Mouse (Mus musculus) hindbrain, embryonic 10.5 days (tissue): ENCODE data around the gene Ppp2r5a. TPM values are rescaled to one million over a fixed set of nuclear protein-coding genes. Genes with fewer than 3 reads are reported as not detected.

ENCODE experiments used
- DNase-seq: peaks from one replicate; pipeline ENCODE4 v3.0.0-alpha.2; 2017; ENCODE audit warnings: low spot score
- H3K27ac ChIP-seq: fragments of 300-500 bp; sonication (generic); 2 replicates; pipeline ENCODE4 v1.5.1; 2016; ENCODE audit warnings: mild to moderate bottlenecking, moderate library complexity
- H3K27me3 ChIP-seq: fragments of 300-500 bp; sonication (generic); 2 replicates; pipeline ENCODE4 v1.6.1; 2016; ENCODE audit warnings: mild to moderate bottlenecking; ENCODE audit not compliant: poor library complexity, insufficient read depth, severe bottlenecking
- H3K36me3 ChIP-seq: fragments of 300-500 bp; sonication (generic); 2 replicates; pipeline ENCODE4 v1.6.1; 2016; ENCODE audit warnings: mild to moderate bottlenecking, moderate library complexity
- H3K4me1 ChIP-seq: fragments of 300-500 bp; sonication (generic); replicated peaks from 2 replicates; pipeline ENCODE4 v1.6.1; 2016; ENCODE audit warnings: mild to moderate bottlenecking
- H3K4me3 ChIP-seq: fragments of 300-500 bp; sonication (generic); 2 replicates; pipeline ENCODE4 v1.5.1; 2016; ENCODE audit warnings: mild to moderate bottlenecking, moderate library complexity
- H3K9me3 ChIP-seq: fragments of 300-500 bp; sonication (generic); 2 replicates; pipeline ENCODE4 v1.6.1; 2016; ENCODE audit warnings: mild to moderate bottlenecking, moderate library complexity
- WGBS: fragments of 180-500 bp; shearing (Covaris S2); methylation state at CpG from one replicate; pipeline ENCODE4 v1.1.7; 2016; 5-methylcytosine and 5-hydroxymethylcytosine counted together
- polyA plus RNA-seq: library from polyadenylated mRNA; unstranded; fragments of >200 nt; fragmentation: Nextera tagmentation; extraction: Ambion mirVana; gene quantifications from 2 replicates; pipeline ENCODE4 v1.2.1, GENCODE M21; 2016

The Ppp2r5a gene
- polyA plus RNA-seq = 8.0 and 12.4 TPM in 2 replicates

DNA sequence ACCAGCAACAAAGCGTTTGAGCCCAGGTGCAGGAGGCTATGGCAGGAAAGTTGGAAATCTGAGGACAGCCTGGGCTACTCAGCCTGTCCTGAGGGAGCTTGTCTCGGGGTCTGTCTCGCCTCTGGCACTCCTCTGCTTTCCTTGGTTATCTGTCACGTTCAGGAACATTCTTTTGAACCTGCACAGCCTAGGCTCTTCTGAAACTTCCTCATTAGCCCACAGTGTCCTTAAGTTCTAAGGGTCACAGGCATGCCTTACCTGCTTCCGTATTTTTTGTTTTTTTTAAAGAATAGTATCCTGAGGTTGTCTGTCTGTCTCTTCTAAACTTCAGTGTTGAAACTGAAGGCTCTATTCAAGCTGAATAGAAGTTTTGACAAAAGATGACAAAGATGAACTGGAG lies at the start of gene Ppp2r5a:
TSS of gene Ppp2r5a (minus strand) at position 199 of the 400 bp plus-strand sequence.
- Histone ChIP-seq H3K27ac (no peak within 1 kb of the TSS), H3K4me3 (no peak within 1 kb of the TSS), H3K36me3 (no peaks in the 10 kb centered on the region), H3K9me3 (no peaks in the 10 kb centered on the region), H3K4me1 (peaks cover 12% of the 10 kb centered on the region; the same call in 1 of the 2 replicates), H3K27me3 (peaks cover 7% of the 10 kb centered on the region)
- no peak for DNase-seq
- 61% methylated on average over 5 of the region's 5 CpGs for WGBS

DNA sequence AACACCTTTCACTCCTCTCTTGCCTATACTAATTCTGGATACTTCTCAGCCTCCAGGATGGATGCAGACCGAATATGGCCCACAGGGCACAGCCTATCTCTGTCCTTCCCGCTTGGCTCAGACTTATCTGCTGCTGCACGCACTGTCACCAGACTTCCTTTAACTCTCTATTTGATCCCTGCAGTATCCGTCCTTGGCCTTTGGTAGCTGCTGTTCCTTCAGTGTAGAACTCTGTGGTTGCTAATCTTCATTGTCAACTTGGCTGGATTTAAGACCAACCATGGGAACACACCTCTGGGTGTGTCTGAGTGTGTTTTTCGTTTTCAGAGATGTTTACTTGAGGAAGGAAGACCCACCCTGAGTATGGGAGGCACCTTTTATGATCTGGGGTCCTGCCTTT lies 47.5 kb upstream of the Ppp2r5a start:
- Histone ChIP-seq H3K4me3 (no peak overlapping the region), H3K4me1 (peaks cover 14% of the 10 kb centered on the region)
- 80% methylated on average over 5 of the region's 5 CpGs for WGBS

DNA sequence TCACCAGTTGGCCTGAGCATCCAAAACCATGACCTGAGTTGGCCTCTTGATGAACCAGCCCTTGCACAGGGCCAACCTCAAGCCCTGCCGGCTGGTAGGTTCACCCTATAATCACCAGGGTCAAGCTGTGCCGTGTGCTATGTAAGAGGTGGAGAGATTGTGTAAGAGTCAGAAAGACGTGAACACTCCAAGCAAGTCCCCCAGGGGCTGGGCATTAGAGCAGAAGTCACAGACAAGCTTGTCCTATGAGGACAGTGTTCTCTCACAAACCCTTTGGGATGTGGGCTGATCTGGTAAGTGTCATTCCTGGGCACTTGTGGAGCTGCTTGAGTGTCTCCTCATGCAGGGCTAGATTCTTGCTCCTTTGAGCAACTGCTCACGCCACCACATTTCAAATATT lies 46.5 kb upstream of the Ppp2r5a start:
- H3K36me3 ChIP-seq = no peaks in the 10 kb centered on the region
- H3K27ac ChIP-seq = no peak overlapping the region
- WGBS = 87% methylated on average over 4 of the region's 4 CpGs
- H3K4me1 ChIP-seq = peaks cover 10% of the 10 kb centered on the region
- H3K4me3 ChIP-seq = no peak overlapping the region
- H3K9me3 ChIP-seq = no peaks in the 10 kb centered on the region
- H3K27me3 ChIP-seq = no peaks in the 10 kb centered on the region
- DNase-seq = no peak

More for the DNA sequence above, 47.5 kb upstream of the Ppp2r5a start:
- no peak overlapping the region for H3K27ac ChIP-seq
- no peaks in the 10 kb centered on the region for H3K36me3 ChIP-seq
- no peaks in the 10 kb centered on the region for H3K27me3 ChIP-seq
- H3K9me3 ChIP-seq = no peaks in the 10 kb centered on the region
- no peak for DNase-seq

DNA sequence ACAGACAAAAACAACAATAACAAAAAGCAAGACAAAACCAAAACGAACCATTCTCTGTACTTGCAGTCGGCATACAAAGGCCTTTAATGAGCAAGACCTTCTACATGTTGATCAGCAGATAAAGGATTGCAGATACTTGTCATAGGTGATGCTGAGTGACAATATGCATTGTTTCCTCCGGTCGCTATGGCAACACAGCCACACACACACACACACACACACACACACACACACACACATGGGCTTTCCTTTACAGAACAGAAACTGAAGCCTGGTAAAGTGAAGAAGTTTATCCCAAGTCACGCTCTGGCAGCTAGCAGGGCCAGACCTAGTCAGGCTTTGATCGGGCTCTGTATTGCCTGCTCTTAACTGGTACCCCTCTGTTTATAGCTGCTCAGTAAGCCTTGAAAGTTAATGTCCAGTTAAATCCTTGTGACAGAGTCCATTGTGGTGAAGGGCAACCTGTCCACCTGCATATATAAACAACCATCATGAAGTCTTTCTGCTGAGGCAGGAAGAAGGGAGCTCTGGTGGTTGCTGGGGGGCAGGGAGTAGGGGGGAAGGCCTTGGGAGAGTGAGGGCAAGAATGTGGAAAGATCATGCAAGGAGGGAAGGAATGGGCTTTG lies 44.4 kb upstream of the Ppp2r5a start:
- no peaks in the 10 kb centered on the region for H3K36me3 ChIP-seq
- H3K4me3 ChIP-seq = no peak overlapping the region
- peaks cover 10% of the 10 kb centered on the region for H3K4me1 ChIP-seq
- H3K27me3 ChIP-seq = no peaks in the 10 kb centered on the region
- WGBS = 71% methylated on average over 6 of the region's 6 CpGs
- H3K27ac ChIP-seq = no peak overlapping the region
- no peak for DNase-seq
- no peaks in the 10 kb centered on the region for H3K9me3 ChIP-seq

DNA sequence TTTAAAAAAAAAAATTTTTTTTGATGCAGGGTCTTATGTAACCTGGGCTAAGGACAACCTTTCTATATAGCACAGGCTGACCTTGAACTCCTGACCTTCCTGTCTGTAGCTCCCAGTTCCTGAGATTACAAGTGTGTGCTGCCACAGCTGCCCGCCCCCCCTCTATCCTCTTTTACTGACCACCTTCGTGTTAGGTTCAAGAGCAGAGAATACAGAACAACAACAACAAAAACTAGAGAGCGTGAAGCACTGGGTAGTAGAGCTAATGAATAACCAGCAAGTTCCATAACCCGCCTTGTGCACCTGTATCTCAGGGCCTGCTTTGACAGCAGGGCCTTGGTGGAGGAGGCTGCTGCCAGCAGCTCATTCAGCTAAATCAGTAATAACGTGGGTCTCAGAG lies 43.2 kb upstream of the Ppp2r5a start:
- Histone ChIP-seq H3K27me3 (no peaks in the 10 kb centered on the region), H3K9me3 (no peaks in the 10 kb centered on the region), H3K36me3 (no peaks in the 10 kb centered on the region), H3K27ac (no peak overlapping the region), H3K4me1 (peaks cover 10% of the 10 kb centered on the region), H3K4me3 (no peak overlapping the region)
- DNase-seq = no peak
- 86% methylated on average over 5 of the region's 5 CpGs for WGBS

DNA sequence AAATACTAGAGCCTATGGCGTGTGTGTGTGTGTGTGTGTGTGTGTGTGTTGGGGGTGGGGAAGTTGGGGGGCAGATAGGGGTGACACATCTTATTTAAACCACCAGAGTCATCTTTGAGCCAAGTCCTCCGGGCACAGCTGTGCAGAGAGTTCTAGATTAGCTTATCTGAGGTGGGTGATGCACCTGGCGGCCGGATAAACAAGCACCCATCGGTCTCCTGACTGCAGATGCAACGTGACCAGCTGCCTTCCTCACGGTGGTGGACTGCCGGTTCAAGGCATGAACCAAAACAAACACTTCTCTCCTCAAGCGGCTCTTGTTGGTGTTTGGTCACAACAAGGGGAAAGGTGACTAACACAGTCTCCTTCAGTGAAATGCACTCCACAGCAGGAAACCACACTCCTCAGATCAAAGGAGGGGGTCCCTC lies 42.8 kb upstream of the Ppp2r5a start:
- H3K27me3 ChIP-seq = no peaks in the 10 kb centered on the region
- peaks cover 10% of the 10 kb centered on the region for H3K4me1 ChIP-seq
- H3K4me3 ChIP-seq = no peak overlapping the region
- no peak for DNase-seq
- no peak overlapping the region for H3K27ac ChIP-seq
- H3K36me3 ChIP-seq = no peaks in the 10 kb centered on the region
- no peaks in the 10 kb centered on the region for H3K9me3 ChIP-seq
- 75% methylated on average over 9 of the region's 9 CpGs for WGBS

DNA sequence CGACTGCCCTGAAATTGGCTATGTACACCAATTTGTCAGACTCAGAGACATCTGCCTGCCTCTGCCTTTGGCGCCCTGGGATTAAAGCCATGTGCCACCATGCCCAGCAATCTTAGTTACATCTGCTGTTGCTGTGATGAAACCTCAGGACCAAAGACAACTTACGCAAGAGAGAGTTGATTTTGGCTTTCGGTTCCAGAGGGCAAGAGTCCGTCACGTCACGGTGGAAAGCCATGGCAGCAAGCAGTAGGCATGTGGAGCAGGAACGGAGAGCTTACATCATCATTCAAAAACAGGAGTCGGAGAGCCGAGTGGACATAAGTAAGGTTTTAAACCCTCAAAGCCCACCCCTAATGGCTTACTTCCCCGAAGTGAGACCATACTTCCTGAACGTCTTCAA lies 42.3 kb upstream of the Ppp2r5a start:
- DNase-seq = no peak
- no peaks in the 10 kb centered on the region for H3K27me3 ChIP-seq
- H3K9me3 ChIP-seq = no peaks in the 10 kb centered on the region
- H3K36me3 ChIP-seq = no peaks in the 10 kb centered on the region
- peaks cover 10% of the 10 kb centered on the region for H3K4me1 ChIP-seq
- 91% methylated on average over 12 of the region's 12 CpGs for WGBS
- no peak overlapping the region for H3K27ac ChIP-seq
- H3K4me3 ChIP-seq = no peak overlapping the region

DNA sequence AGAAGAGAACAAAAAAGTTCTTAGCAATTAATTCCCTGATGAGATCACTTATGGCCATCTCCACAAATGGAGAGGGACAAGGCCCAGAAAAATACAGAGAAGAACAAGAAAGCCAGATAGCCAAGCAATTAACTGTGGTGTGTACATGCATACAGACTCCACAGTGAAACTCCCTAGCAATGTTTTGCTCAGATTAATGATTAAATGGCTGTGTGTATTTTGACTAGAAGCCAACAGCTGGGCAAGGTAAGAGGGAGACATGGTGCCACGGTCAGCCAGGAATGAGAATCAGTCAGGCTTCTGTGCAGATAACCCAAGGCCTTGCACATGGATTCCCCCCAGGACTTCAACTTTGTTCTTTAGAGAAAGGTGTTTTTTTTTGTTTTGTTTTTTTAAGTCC lies 41.4 kb upstream of the Ppp2r5a start:
- no peaks in the 10 kb centered on the region for H3K36me3 ChIP-seq
- no peaks in the 10 kb centered on the region for H3K9me3 ChIP-seq
- no peak overlapping the region for H3K27ac ChIP-seq
- H3K27me3 ChIP-seq = no peaks in the 10 kb centered on the region
- no peak for DNase-seq
- peaks cover 10% of the 10 kb centered on the region for H3K4me1 ChIP-seq
- no peak overlapping the region for H3K4me3 ChIP-seq
- 65% methylated on average over 1 of the region's 1 CpGs for WGBS

DNA sequence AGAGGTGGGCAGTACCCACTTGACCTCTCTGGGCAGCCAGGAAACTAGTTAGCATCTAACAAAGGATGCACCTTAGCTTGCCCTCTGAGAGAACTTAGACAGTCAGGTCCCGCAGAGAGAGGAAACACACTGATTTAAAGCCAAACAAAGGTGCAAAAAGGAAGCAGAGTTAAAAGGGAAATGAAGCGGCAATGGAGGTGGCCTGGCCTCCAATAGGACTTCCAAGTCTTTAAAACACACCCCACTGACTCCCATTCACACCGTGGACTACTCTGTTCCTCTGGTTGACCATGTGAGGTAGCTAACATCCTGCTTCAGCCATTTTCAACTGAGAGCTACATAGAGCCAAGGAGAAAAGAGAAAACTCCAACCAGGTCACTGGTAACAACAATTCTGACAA lies 35.9 kb upstream of the Ppp2r5a start:
- Histone ChIP-seq H3K27ac (no peak overlapping the region), H3K4me1 (peaks cover 29% of the 10 kb centered on the region), H3K36me3 (no peaks in the 10 kb centered on the region), H3K9me3 (no peaks in the 10 kb centered on the region), H3K4me3 (no peak overlapping the region), H3K27me3 (no peaks in the 10 kb centered on the region)
- no peak for DNase-seq
- WGBS = 68% methylated on average over 3 of the region's 3 CpGs

DNA sequence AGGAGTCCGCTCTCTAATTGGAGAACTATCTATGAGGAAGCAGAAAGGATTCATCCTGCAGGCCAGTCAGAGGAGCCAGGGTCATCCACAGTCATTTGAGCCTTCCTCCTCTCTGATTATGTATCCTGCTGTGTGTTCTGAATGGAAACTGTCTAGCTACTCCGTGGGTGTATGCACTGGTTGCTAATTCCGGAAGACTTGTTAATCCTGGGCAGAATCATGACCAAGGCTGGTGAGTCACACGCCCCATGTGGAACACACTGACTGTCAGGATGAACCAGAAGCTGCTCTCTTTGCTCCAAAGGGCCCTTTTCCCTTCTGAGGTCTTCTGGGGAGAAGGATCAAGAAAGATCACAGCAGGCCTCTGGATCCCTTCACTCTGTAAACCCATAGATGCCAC lies 35.5 kb upstream of the Ppp2r5a start:
- H3K4me3 ChIP-seq = no peak overlapping the region
- no peaks in the 10 kb centered on the region for H3K36me3 ChIP-seq
- DNase-seq = no peak
- H3K27me3 ChIP-seq = no peaks in the 10 kb centered on the region
- H3K9me3 ChIP-seq = no peaks in the 10 kb centered on the region
- peaks cover 29% of the 10 kb centered on the region for H3K4me1 ChIP-seq
- WGBS = 55% methylated on average over 4 of the region's 4 CpGs
- no peak overlapping the region for H3K27ac ChIP-seq

DNA sequence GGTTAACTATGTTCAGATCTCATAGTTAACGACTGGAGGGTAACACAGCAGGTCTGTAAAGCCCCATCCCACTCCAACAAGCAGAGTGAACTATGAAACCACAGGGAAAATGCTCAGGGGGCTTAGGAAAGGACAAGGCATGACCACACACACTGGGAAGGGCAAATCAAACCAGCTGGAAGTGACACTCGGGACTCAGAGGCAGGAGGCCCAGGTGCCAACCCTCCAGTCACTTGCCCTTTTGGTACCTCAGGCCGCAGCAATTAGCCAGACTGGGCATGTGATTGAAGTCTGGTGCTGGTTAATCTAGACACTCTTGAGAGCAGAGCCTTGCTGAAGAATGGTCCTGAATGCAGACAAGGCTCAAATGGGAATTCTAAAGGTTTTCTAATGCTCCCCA lies 33.6 kb upstream of the Ppp2r5a start:
- no peaks in the 10 kb centered on the region for H3K9me3 ChIP-seq
- H3K27me3 ChIP-seq = no peaks in the 10 kb centered on the region
- no peak overlapping the region for H3K27ac ChIP-seq
- no peaks in the 10 kb centered on the region for H3K36me3 ChIP-seq
- DNase-seq = no peak
- no peak overlapping the region for H3K4me3 ChIP-seq
- 42% methylated on average over 3 of the region's 3 CpGs for WGBS
- peaks cover 40% of the 10 kb centered on the region for H3K4me1 ChIP-seq

DNA sequence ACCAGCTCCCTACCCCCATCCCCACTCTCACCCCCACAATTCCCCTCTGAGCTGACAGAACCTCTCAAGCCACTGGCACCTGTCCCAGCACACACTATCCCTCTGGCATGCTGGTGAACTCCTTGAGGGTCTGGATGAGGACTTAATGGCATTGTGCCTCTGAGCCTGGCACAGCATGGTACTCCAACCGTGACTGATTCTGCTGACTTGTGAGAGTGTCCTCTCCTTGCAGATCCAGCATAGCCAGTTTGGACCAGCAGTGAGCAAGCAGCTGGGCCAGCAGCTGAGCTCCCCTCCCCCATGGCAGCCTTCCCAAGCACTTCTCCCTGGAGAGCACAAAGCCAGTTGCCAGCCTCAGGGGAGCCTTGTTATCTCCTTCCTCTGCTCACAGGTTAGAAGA lies 32.3 kb upstream of the Ppp2r5a start:
- peaks cover 40% of the 10 kb centered on the region for H3K4me1 ChIP-seq
- H3K4me3 ChIP-seq = no peak overlapping the region
- no peaks in the 10 kb centered on the region for H3K27me3 ChIP-seq
- H3K36me3 ChIP-seq = no peaks in the 10 kb centered on the region
- WGBS = 14% methylated on average over 1 of the region's 1 CpGs
- no peak for DNase-seq
- 0 out of 2 replicates have a peak overlapping the region, but pooled peaks have one; percentile 29 for H3K27ac ChIP-seq
- H3K9me3 ChIP-seq = no peaks in the 10 kb centered on the region

DNA sequence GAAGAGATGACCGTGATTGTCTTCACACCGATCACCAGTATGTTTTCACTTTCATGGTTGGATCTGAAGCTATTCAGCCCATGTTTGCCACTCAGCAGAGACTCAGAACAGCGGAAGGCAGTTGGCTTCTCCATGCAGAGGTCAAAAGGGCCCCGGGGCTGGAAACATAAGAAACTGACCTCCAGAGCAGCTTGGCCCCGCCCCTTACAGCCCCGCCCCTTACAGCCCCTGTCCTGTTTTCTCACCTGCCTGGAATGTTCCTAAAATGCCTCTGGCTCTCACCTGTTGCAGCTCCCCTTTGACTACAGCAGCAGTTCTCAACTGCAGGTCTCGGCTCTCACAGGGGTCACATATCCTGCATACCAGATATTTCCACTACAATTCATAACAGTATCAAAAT lies 29.5 kb upstream of the Ppp2r5a start:
- Histone ChIP-seq H3K9me3 (no peaks in the 10 kb centered on the region), H3K4me1 (peaks cover 35% of the 10 kb centered on the region), H3K27me3 (no peaks in the 10 kb centered on the region), H3K27ac (no peak overlapping the region), H3K36me3 (no peaks in the 10 kb centered on the region), H3K4me3 (no peak overlapping the region)
- DNase-seq = no peak
- 37% methylated on average over 7 of the region's 7 CpGs for WGBS

DNA sequence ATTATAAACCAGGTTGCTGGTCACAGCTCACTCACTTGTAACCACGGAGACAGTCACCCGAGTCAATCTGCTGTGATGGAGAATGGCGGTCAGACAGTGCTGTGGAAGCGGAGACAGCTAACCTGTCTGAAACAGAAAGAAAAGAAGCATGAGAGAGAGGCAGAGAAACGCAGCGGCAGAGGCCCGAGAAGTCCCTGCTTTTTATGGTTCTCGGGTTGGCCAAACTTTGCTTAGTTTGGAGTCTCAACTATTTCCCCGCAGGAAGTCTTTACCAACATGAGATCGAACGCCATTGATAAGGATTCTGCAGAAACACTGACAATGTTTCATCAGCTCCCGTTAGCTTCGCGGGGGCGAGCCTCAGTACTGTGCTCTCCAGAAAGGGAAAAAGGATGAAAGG lies 29.0 kb upstream of the Ppp2r5a start:
- DNase-seq = no peak
- H3K27ac ChIP-seq = no peak overlapping the region
- 76% methylated on average over 15 of the region's 15 CpGs for WGBS
- no peak overlapping the region for H3K4me3 ChIP-seq
- no peaks in the 10 kb centered on the region for H3K27me3 ChIP-seq
- no peaks in the 10 kb centered on the region for H3K36me3 ChIP-seq
- peaks cover 37% of the 10 kb centered on the region for H3K4me1 ChIP-seq
- H3K9me3 ChIP-seq = no peaks in the 10 kb centered on the region
